Mouse (Mus musculus) adrenal gland, postnatal 14 days (tissue): ENCODE data around the gene Umad1. TPM values are rescaled to one million over a fixed set of nuclear protein-coding genes. Genes with fewer than 3 reads are reported as not detected.
A peak's percentile ranks its signal among the peaks of the same experiment; 100 is the strongest.

Experiments used
- DNase-seq: peaks from one replicate; pipeline ENCODE4 v3.0.0; 2021; ENCODE audit warnings: mixed read lengths
- total RNA-seq: library from RNA; stranded (reverse); gene quantifications from 2 replicates; pipeline ENCODE4 v1.2.3, GENCODE M21; 2021

Umad1 gene
- total RNA-seq, 1 experiment from 2014 or later, result 14.5 TPM

GRCm38 (mm10) chr6:8416802-8417569 lies 157.9 kb downstream of the Umad1 start:
- DNase-seq, result no peak

- DNase-seq, result no peak
These were observed 160.5 kb downstream of the Umad1 start for GRCm38 (mm10) chr6:8419485-8420186.

GRCm38 (mm10) chr6:8420187-8420503 lies 161.1 kb downstream of the Umad1 start:
- DNase-seq, result no peak

- DNase-seq, result no peak
These were observed 162.3 kb downstream of the Umad1 start for GRCm38 (mm10) chr6:8421421-8421820.

GRCm38 (mm10) chr6:8421959-8422581 lies 163.0 kb downstream of the Umad1 start:
- peak; percentile 22 for DNase-seq

GRCm38 (mm10) chr6:8423142-8423541 lies 164.1 kb downstream of the Umad1 start:
- DNase-seq, result no peak

- DNase-seq, result no peak
These were observed 168.6 kb downstream of the Umad1 start for GRCm38 (mm10) chr6:8427692-8428091.

GRCm38 (mm10) chr6:8430610-8431234 lies 171.6 kb downstream of the Umad1 start:
- DNase-seq, result no peak

- no peak for DNase-seq
These were observed 174.1 kb downstream of the Umad1 start for GRCm38 (mm10) chr6:8433179-8433578.

- DNase-seq, result no peak
These were observed 178.8 kb downstream of the Umad1 start for GRCm38 (mm10) chr6:8437937-8438336.

- no peak for DNase-seq
These were observed 182.7 kb downstream of the Umad1 start for GRCm38 (mm10) chr6:8441814-8442213.

GRCm38 (mm10) chr6:8446786-8447185 lies 187.7 kb downstream of the Umad1 start:
- no peak for DNase-seq

GRCm38 (mm10) chr6:8455599-8455998 lies 196.5 kb downstream of the Umad1 start:
- no peak for DNase-seq

GRCm38 (mm10) chr6:8458596-8458995 lies 199.5 kb downstream of the Umad1 start:
- no peak for DNase-seq

GRCm38 (mm10) chr6:8462447-8462846 lies 203.4 kb downstream of the Umad1 start:
- DNase-seq, result no peak

- DNase-seq, result no peak
These were observed 206.3 kb downstream of the Umad1 start for GRCm38 (mm10) chr6:8465388-8465787.

- no peak for DNase-seq
These were observed 206.9 kb downstream of the Umad1 start for GRCm38 (mm10) chr6:8465985-8466384.

- no peak for DNase-seq
These were observed 208.7 kb downstream of the Umad1 start for GRCm38 (mm10) chr6:8467667-8468337.

GRCm38 (mm10) chr6:8469918-8470317 lies 210.8 kb downstream of the Umad1 start:
- DNase-seq, result no peak

- peak; percentile 50 for DNase-seq
These were observed 213.0 kb downstream of the Umad1 start for GRCm38 (mm10) chr6:8472125-8472524.

GRCm38 (mm10) chr6:8472915-8473314 lies 213.8 kb downstream of the Umad1 start:
- peak; percentile 48 for DNase-seq

- DNase-seq, result peak; percentile 39
These were observed 214.4 kb downstream of the Umad1 start for GRCm38 (mm10) chr6:8473498-8473897.
